Mouse (Mus musculus) bone marrow macrophage, adult 2 months (primary cell): ENCODE data around the gene Eif3m.

Source experiments
- CTCF ChIP-seq: IDR thresholded peaks from 2 replicates; pipeline ENCODE4 v1.5.1; 2012; ENCODE audit warnings: low read depth, mild to moderate bottlenecking, low read length, moderate library complexity
- POLR2A ChIP-seq: IDR thresholded peaks from 2 replicates; pipeline ENCODE4 v1.6.1; 2012; ENCODE audit warnings: mild to moderate bottlenecking, low read depth, low read length, borderline replicate concordance

- TF ChIP-seq POLR2A (no peak), CTCF (no peak)
These were observed 4.4 kb upstream of the Eif3m start for GRCm38 (mm10) chr2:105021256-105021655.
